In genomic region chr2:129093926-129094724, GRCm38 (mm10) we compare ENCODE assay signal across 13 mouse cellular contexts. TPM values are rescaled to one million over a fixed set of nuclear protein-coding genes. Genes with fewer than 3 reads are reported as not detected.
DNase-seq lines count a peak whose midpoint lies in the region; ATAC-seq and TF ChIP-seq lines count a peak whose summit lies in the region.
"Had no signal": no experiment of that assay in that cellular context is flagged by ENCODE, and none has a peak within 500 bp of the region (broad histone marks: within the 10 kb centered on the region; RNA-seq: fewer than 3 reads in every experiment).

No protein-coding gene starts in this region.

- peaks cover 11% of the 10 kb centered on the region; the same call in 1 of the 2 replicates for H3K36me3 ChIP-seq in intestine, postnatal 0 days (ENCODE audit: control insufficient read depth, insufficient read depth)
- no peaks in the 10 kb centered on the region for H3K36me3 ChIP-seq in intestine, embryonic 16.5 days (ENCODE audit: control insufficient read depth, insufficient read depth, low read length)
- H3K36me3 ChIP-seq: liver, embryonic 15.5 days had no signal

- no peak for ATAC-seq in intestine, postnatal 0 days
- ATAC-seq in intestine, embryonic 16.5 days, result no peak
- ATAC-seq: midbrain, embryonic 13.5 days had no signal

- 82% methylated on average over 18 of the region's 18 CpGs for WGBS in intestine, postnatal 0 days
- WGBS in intestine, embryonic 16.5 days, result 88% methylated on average over 18 of the region's 18 CpGs

- H3K9me3 ChIP-seq in intestine, postnatal 0 days (ENCODE audit: control insufficient read depth), result no peaks in the 10 kb centered on the region
- no peaks in the 10 kb centered on the region for H3K9me3 ChIP-seq in intestine, embryonic 16.5 days (ENCODE audit: control insufficient read depth, low read length)
- H3K9me3 ChIP-seq: heart, embryonic 10.5 days; liver, embryonic 15.5 days; midbrain, embryonic 13.5 days had no signal

- peak; percentile 7 for DNase-seq in lung, postnatal 25 days (ENCODE audit: low spot score)
- DNase-seq in lung, postnatal 10 days, result no peak
- peak; percentile 21 for DNase-seq in ZHBTc4 (ENCODE audit: low read depth, low spot score)
- peak; percentile 68 to 76 for DNase-seq in kidney, postnatal 36 days
- no peak for DNase-seq in cerebellum, postnatal 10 days
- DNase-seq in testis, postnatal 10 days (ENCODE audit: low spot score), result no peak
- DNase-seq: gastrocnemius, adult 2 months had no signal

- TF ChIP-seq CTCF in intestine, postnatal 0 days (IDR thresholded peaks at IDR 0.05; ENCODE audit: low read depth), result peak; percentile 28

- no peak overlapping the region; the same call in 1 of the 2 replicates for H3K27ac ChIP-seq in intestine, postnatal 0 days (ENCODE audit: low read depth, low read length)
- H3K27ac ChIP-seq in intestine, embryonic 16.5 days (ENCODE audit: low read length), result no peak overlapping the region
- H3K27ac ChIP-seq: gastrocnemius, adult 2 months; heart, embryonic 10.5 days; liver, embryonic 15.5 days; midbrain, embryonic 13.5 days had no signal

- H3K4me3 ChIP-seq in intestine, postnatal 0 days (ENCODE audit: low read depth, low read length), result no peak overlapping the region
- H3K4me3 ChIP-seq in intestine, embryonic 16.5 days (ENCODE audit: low read length), result no peak overlapping the region
- H3K4me3 ChIP-seq: gastrocnemius, adult 2 months; heart, embryonic 10.5 days; liver, embryonic 15.5 days; midbrain, embryonic 13.5 days had no signal

- no peaks in the 10 kb centered on the region for H3K4me1 ChIP-seq in intestine, postnatal 0 days (replicated peaks; ENCODE audit: control insufficient read depth, insufficient read depth, low read length)
- no peaks in the 10 kb centered on the region for H3K4me1 ChIP-seq in intestine, embryonic 16.5 days (ENCODE audit: control insufficient read depth, insufficient read depth, low read length)
- H3K4me1 ChIP-seq: liver, embryonic 15.5 days; midbrain, embryonic 13.5 days had no signal

- H3K4me2 ChIP-seq in intestine, postnatal 0 days (replicated peaks; ENCODE audit: low read depth), result no peak overlapping the region
- H3K4me2 ChIP-seq in intestine, embryonic 16.5 days (ENCODE audit: low read depth, low read length), result no peak overlapping the region
- H3K4me2 ChIP-seq: liver, embryonic 15.5 days; midbrain, embryonic 13.5 days had no signal

- H3K9ac ChIP-seq in intestine, postnatal 0 days (ENCODE audit: low read depth, low read length), result no peak overlapping the region
- H3K9ac ChIP-seq in intestine, embryonic 16.5 days (ENCODE audit: low read depth, low read length), result no peak overlapping the region
- H3K9ac ChIP-seq: liver, embryonic 15.5 days; midbrain, embryonic 13.5 days had no signal

- no peaks in the 10 kb centered on the region for H3K27me3 ChIP-seq in intestine, postnatal 0 days (replicated peaks; ENCODE audit: control insufficient read depth, insufficient read depth, low read length)
- no peaks in the 10 kb centered on the region for H3K27me3 ChIP-seq in intestine, embryonic 16.5 days (replicated peaks; ENCODE audit: control insufficient read depth, insufficient read depth, low read length)
- H3K27me3 ChIP-seq: liver, embryonic 15.5 days; midbrain, embryonic 13.5 days had no signal

RNA-seq across cellular contexts. Expression of gene Polr1b, which starts 6.7 kb away (rescaled TPM):
- 5.3 and 6.0 TPM in 2 replicates for polyA plus RNA-seq in intestine, postnatal 0 days (2015; fragmentation: Nextera tagmentation; extraction: Ambion mirVana)
- 19.6 and 21.8 TPM in 2 replicates for polyA plus RNA-seq in intestine, embryonic 16.5 days (2015; fragmentation: Nextera tagmentation; extraction: Ambion mirVana)

RNA-seq across cellular contexts. Expression of gene Ttl, which starts 28.4 kb away (rescaled TPM):
- polyA plus RNA-seq in intestine, postnatal 0 days (2015; fragmentation: Nextera tagmentation; extraction: Ambion mirVana), result 3.4 and 3.5 TPM in 2 replicates
- polyA plus RNA-seq in intestine, embryonic 16.5 days (2015; fragmentation: Nextera tagmentation; extraction: Ambion mirVana), result 8.2 and 9.1 TPM in 2 replicates

RNA-seq across cellular contexts. Expression of gene Chchd5, which starts 35.4 kb away (rescaled TPM):
- 17.6 and 19.0 TPM in 2 replicates for polyA plus RNA-seq in intestine, postnatal 0 days (2015; fragmentation: Nextera tagmentation; extraction: Ambion mirVana)
- 23.8 and 26.9 TPM in 2 replicates for polyA plus RNA-seq in intestine, embryonic 16.5 days (2015; fragmentation: Nextera tagmentation; extraction: Ambion mirVana)

RNA-seq across cellular contexts. Expression of gene Vinac1, which starts 46.2 kb away (rescaled TPM):
- polyA plus RNA-seq in intestine, postnatal 0 days (2015; fragmentation: Nextera tagmentation; extraction: Ambion mirVana), result not detected in 2 replicates
- polyA plus RNA-seq in intestine, embryonic 16.5 days (2015; fragmentation: Nextera tagmentation; extraction: Ambion mirVana), result 0.05 and 0.12 TPM in 2 replicates
- polyA plus RNA-seq: C2C12; liver, embryonic 15.5 days had no signal

Comparison
In these comparisons a context has a peak if more than half of its experiments do, and no peak if none do; other contexts are left out.
1. DNase-seq: peak in lung, postnatal 25 days (single experiment), ZHBTc4 (single experiment) and kidney, postnatal 36 days (2 of 2); none in lung, postnatal 10 days (single experiment), cerebellum, postnatal 10 days (0 of 2) and testis, postnatal 10 days (single experiment).